Mouse (Mus musculus) frontal cortex, postnatal 14 days (tissue): ENCODE measurements around the gene Gjb1.
"Not testable (repeated sequence)": the region's sequence is repeated elsewhere in the genome, so short reads cannot be mapped to it uniquely, and the experiment has no call there.

Source experiments
- DNase-seq, 2 experiments: peaks; one replicate each; pipeline ENCODE4 v3.0.0; 2022; ENCODE audit warnings: low spot score in 2 of 2

Gjb1 gene

DNA sequence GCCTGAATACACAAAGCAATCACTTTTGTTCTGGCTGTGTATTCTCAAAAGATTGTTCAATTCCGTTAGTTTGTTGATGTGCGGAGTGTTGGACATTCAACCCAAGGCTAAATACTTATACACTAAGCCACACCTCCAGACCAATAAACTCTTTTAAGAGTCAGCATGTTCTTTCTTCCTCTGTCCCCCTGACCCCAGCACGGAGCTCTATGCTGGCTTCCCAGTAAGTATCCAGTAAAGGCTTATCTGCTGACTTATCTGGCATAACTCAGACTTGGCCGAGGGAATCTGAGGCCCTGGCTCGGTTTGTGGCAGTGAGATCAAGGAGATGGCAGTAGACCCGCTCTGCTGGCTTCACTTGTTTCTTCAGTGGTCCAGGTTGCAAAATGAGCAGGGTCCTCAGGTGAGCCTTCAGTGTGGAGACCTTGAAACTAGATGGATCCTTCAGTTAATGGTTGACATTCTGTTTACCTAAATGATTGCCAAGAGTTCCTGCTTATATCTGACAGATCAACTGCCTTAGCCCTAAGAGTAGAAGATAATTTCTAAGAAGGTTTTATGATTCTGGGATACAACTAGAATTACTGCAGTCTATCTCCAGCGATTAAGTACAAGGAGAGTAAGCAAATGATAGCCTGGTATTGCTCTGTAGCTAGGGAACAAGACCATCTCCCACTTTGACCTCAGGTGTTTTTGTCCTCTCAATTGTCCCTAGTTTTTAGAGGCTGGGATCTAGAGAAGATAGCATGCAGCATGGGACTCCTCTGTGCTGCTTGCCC, at the start of gene Gjb1:
Gjb1 (plus strand) TSS at position 189 of the 779 bp plus-strand sequence.
- DNase-seq, result no peak

DNA sequence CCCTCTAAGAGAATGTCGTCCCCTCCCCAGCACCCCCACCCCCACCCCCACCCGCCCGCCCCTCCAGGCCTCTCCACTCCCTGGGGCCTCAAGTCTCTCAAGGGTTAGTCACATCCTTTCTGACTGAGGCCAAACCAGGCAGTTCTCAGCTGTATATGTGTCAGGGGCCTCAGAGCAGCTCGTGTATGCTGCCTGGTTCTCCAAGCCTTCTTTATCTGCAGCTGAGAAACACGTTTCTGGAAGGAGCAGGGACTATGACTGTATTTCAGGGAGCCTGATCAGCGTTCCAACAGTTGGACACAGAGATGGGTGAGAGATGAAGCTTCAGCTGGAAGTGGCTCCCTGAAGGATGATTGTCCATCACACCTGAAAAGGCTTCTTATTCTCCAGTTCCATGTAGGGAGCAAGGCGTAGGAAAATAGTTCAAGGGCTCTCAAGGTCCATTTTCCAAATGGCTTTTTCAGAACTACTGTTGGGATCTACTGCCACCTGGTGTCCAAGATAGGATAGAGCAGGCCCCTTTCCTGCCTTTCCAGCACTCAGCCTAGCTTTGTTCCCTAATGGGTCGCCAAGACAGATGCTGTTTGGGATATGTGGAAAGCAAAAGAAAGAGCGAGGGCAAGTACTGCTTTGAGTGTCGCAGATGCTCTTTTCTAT, 46.7 kb upstream of the Gjb1 start:
- DNase-seq, result peak in 1 of 2 experiments; percentile 59

DNA sequence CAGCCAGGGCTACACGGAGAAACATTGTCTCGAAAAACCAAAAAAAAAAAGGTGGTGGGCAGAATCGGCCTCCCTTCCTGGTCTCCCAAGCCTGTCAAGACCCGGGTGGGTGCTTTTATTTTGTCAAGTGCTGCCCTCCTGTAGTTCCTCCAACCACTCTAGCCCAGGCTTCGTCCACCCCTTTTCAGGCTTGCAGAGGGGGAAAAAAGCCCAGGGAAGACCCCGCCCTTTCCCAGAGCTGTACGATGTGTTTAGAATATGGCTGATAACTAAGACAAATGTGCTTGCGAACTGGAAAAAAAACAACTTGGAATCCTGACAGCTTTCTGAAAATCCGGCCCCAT, 44.2 kb upstream of the Gjb1 start:
- DNase-seq, result no peak

DNA sequence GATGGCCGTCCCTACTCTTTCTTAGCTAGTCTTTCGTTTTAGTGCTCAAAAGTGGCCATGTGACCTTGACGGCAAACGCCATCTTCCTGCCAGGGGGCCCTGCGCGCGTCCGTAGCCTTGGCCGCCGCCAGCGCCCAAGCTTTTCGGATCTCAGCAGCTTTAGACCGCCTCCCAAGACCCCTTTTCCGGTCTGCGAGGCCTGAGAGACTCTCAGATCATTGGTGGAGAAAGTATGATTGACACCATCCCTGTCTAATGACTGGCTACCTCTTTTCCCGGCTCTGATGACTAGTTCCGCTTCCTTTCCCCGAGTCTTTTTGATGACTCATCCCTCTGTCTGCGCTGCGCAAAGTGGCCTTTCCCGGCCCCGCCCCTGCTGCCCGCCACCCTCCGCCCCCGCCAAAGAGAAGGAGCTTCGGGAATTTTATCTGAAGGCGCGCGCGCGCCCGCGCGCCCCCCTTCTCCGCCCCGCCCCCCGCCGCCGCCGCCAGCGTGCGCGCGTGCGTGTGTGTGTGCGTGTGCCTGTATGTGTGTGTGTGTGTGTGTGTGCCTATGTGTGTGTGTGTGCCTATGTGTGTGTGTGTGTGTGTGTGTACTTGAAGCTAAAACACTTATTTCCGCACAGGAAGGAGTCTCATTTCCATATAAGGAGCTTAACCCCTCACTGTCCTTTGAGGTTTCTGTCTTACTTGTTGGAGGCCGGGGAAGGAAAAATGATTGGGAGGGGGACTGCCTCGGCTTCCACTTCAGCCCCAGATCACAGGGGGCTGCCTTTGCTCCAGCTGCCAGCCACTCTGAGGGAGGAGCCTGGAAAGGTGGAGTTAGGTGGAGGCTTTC, 43.6 kb upstream of the Gjb1 start:
- peak; percentile 77 to 85 for DNase-seq

DNA sequence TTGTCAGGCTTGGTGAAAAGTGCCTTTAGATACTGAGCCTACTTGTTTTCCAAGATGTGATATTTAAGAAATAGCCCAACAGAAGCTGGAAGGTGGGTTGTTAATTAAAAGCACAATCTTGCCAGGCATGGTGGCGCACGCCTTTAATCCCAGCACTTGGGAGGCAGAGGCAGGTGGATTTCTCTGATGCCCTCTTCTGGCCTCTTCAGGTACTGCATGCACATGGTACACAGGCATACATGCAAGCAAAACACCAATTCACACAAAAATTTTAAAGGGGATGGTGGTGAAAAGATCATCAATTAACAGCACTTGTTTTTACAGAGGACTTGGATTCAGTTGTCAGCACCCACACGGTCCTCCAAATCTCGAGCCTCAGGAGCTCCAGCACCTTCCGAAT, 41.6 kb upstream of the Gjb1 start:
- DNase-seq, result no peak

DNA sequence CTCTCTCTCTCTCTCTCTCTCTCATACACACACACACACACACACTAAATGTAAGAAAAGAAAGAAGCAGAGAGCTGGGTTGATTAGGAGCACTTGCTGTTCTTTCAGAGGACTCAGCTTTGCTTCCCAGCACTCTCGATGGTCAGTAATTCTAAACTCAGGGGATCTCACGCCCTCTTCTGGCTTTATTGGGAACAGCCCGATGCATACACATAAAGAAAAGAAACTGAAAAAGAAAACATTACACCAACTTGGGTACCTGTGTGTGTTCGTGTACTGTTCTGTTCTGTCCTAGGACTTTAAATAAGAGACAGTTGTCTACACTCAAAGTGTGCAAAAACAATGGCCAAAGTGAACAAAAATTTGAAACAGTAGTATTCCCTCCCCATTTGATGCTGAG, 37.5 kb upstream of the Gjb1 start:
- DNase-seq, result no peak

DNA sequence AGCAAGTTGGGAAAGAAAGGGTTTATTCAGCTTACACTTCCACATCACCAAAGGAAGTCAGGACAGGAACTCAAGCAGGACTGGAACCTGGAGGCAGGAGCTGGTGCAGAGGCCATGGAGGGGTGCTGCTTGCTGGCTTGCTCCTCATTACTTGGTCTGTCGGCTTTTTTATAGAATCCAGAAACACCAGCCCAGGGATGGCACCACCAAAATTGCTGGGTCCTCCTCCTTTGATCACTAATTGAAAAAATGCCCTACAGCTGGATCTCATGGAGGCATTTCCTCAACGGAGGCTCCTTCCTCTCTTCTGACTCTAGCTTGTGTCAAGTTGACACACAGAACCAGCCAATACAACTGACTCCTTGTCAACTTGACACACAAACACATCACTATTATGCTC, 33.3 kb upstream of the Gjb1 start:
- not testable (repeated sequence) for DNase-seq

DNA sequence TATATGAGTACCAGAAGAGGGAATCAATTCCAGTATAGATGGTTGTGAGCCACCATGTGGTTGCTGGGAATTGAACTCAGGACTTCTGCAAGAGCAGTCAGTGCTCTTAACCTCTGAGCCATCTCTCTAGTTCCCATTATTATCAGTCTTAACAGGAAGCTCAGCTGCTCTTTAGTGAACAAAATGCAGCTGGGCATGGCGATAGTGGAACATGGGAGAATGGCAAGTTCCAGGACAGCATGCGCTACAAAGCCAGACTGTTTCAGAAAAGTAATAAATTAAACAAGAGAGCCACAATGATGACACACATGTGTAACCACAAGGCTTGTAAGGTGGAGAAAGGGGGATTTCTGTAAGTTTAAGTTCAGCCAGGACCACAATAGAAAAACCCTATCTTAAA, 30.7 kb upstream of the Gjb1 start:
- no peak for DNase-seq

DNA sequence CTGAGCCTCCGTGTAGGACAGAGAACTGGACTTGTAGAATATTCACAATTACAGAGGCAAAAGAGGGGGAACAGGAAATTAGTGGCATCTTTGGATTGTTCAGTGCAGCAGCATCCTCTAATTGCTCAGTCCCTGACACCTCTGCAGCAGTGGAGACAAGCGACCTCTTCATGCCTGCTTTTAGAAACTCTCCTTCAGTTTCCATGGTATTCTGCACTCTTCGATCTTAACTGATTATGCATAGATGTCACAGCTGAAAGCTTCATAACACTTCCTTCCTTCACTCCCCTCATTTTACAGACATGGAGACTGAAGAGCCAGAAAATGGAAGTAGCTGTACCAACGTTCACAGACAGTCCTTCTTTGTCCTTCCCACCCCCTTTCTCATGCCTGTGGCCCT, 29.7 kb upstream of the Gjb1 start:
- no peak for DNase-seq

DNA sequence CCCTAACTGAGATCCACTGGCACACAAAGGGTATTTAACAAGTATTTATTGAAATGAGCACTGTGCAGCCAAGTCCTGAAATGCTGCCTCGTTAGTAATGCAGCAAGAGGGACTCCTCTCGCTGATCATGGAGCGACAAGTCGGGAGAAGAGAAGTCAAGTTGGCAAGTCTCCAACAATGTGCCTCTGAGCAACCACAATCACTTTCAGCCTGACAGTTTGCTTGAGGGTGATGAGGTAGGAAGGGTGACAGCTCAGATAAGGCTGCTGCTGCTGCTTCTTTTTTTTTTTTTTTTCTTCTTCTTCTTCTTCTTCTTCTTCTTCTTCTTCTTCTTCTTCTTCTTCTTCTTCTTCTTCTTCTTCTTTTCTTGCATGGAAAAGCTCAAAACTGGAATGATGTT, 25.0 kb upstream of the Gjb1 start:
- DNase-seq, result no peak

DNA sequence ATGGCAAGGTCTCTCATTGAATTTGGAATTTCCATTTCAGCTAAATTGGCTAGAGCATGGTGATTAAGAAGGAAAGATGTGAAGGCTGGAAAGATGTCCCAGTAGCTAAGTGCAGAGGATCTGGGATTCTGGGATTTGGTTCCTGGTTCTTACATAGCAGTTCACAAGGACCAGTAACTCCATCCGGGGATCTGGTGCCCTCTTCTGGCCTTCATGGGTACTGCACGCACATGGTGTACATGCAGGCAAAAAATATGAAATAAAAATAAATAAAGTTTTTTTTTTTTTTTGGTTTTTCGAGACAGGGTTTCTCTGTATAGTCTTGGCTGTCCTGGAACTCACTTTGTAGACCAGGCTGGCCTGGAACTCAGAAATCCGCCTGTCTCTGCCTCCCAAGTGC, 17.3 kb upstream of the Gjb1 start:
- not testable (repeated sequence) for DNase-seq

DNA sequence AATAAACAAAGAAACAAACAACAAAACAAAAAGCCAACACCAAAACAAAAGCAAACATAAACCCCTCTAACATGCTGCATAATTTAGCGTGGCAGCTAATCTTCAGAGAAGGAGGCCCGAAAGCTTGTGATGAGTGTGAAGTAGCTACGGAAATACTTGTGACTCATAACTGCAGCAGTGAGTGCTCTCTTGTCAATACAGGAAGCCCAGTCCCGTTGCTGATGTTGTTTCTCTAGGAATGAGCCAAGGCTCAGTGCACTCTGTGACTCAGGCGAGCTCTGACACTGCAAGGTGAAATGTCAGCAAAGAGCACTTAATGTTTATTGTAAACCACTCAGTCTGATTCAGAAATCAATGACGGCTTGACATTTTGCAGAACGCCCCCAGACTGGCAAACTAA, 7.2 kb upstream of the Gjb1 start:
- DNase-seq, result no peak

DNA sequence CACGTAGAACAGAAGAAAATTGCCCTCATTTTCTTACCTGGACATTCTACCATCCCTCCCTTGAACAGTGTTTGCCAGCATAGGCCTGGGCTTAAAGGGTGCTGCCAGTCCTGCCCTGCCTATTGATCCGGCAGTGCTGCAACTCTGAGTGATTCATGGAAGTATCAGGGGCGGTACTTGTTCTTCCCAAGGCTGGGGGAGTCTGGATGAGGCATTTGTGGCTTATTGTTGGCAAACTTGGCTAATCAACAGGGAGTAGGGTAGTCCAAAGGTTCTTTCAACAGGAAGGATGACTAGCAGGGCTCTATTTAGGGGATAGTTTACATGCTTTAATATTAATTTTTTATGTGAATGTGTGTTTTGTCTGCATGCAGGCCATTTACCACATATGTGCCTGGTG, 5.6 kb upstream of the Gjb1 start:
- no peak for DNase-seq

DNA sequence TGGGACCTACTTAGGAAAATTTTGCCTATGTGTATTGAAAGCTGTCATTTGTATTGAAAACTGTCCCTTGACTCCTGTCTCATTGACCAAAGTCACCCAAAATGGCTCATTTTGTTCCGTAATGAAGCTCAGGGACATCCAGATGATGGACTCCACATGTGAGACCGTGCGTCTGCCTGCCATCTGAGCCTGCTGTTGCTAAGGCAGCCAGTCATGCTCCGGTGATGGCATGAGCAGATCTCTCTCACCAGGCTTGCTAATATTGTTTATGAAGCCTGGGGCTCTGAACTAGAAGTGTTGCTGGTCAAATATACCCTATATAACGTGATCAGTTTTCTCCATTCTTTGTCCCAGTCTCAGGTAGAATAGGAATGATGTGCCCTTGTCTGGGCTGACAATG, 3.2 kb upstream of the Gjb1 start:
- no peak for DNase-seq

DNA sequence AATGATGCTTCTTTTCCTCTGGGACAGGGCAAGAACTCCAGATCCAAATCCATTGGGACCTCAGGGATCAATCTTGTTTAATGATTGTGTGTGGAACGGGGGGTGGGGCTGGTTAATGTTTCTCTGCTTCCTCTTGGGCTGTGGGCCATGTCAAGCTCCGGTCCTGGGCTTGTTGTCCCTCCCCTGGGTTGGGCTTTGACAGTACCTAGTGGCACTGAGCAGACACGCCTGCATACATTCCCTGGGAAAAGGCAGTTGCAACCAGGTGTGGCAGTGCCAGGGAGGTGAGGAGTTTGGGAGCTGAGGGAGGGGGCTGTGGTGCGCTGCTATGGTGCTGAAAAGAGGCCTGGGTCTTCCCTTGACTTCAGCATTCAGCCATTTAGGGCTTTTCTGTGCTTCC, 898 bp downstream of the Gjb1 start:
- DNase-seq, result no peak

DNA sequence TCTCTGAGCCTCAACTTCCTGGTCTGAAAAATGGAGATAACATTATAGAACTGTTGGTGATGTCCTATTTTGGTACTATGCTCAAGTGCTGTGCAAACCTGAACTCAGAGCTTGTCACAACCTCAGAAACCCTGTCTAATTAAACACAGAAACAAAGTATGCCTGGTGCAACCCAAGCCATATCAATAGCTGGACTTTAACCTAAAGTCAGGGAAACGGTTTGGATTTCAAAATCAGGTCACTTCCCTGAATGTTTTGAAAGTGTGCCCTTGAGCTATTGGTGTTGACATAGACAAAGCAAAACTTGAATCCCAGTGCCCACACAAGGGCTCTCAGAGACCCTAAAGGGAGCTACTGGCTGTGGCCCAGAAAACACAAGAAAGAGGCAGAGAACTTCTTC, 3.6 kb downstream of the Gjb1 start:
- no peak for DNase-seq

DNA sequence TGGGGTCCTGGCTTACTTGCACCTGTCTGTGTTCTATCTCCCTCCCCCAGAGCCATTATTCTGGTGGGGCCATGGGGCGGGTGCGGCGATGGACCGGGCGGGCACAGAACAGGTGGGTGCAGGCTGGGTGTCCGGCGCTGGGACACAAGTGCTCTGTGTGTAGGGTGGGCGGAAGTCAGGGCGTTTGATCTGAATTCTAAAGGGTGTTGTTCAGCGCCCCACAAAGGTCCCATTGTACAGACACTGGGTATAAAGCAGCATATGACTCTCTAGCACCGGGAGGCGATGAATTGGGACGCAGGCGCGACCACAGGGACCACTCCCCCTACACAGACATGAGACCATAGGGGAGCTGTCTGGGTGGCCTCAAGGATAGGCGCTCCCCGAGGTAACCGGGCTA, 7.3 kb downstream of the Gjb1 start:
- no peak for DNase-seq

DNA sequence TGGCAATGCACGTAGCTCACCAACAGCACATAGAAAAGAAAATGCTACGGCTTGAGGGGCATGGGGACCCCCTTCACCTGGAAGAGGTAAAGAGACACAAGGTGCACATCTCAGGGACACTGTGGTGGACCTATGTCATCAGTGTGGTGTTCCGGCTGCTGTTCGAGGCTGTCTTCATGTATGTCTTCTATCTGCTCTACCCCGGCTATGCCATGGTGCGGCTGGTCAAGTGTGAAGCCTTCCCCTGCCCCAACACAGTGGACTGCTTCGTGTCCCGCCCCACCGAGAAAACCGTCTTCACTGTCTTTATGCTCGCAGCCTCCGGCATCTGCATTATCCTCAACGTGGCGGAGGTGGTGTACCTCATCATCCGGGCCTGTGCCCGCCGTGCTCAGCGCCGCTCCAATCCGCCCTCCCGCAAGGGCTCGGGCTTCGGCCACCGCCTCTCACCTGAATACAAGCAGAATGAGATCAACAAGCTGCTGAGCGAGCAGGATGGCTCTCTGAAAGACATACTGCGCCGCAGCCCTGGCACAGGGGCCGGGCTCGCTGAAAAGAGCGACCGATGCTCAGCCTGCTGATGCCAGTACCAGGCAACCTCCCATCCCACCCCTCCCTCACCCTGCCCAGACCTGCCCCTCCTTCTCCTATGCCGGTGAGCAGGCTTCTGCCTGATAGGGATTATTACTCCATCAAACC, 8.4 kb downstream of the Gjb1 start:
- DNase-seq, result no peak

DNA sequence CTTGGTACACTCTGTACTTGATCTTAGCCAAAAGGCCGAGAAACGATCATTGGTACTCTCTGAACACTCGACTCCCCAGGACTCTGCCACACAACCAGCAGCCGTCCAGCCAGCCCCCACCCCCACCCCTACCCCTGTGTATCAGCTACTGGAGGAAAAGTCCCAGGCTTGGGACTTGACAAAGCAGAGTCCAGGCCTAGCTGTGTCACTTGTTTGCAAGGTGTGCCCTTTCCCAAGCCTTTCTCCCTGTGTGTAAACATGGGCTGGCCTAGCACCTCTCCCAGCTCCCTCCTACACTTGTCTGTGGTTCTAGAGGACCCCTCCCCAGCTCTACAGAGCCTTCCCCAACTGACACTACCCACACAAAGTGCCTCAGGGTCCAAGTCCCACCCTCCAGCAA, 10.0 kb downstream of the Gjb1 start:
- no peak for DNase-seq

DNA sequence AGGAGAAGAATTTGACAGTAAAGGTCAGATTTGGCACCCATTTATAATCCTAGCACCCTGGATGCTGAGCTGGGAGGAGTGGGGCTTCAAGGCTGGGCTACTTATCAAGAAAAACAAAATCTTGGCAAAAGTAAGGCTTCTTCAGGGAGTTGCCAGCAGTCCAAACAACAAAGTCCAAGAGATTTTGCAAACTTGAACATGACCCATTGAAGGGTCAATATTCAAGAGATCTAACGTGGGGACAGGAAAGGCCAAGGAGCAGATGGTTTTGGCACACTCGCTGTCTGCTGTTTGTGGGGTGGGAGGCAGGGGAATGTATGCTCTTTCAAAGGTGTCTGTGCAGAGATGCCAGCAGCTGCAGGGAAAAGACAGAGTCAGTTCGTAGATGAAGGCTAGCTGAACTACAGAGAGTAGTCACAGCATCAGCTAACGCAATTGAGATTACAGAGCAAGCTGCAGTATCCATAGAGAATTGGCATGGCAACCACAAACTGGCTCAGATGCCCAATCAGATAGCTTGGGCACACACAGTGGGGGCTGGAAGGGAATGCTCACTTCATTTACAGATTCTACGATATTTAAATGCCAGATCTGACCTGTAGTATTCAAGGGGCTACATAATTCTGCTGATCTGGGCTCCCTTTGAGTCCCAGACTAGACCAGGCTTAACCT, 12.8 kb downstream of the Gjb1 start:
- no peak for DNase-seq

DNA sequence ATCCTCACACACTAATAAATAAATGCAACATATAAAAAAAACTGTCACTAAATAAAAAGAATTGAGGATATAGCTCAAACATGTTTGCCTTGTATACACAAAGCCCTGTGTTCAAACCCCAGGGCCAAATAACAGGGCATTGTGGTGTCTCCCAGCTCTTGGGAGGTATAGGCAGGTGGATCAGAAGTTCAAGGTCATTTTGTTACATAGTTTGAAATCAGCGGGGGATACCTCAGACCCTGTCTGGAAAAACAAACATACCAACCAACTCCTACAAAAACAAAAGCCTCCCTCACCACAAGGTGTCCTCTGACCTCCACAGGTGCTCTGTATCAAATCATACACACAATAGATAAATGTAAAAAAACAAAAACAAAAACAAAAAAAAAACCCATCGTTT, 18.2 kb downstream of the Gjb1 start:
- no peak for DNase-seq

DNA sequence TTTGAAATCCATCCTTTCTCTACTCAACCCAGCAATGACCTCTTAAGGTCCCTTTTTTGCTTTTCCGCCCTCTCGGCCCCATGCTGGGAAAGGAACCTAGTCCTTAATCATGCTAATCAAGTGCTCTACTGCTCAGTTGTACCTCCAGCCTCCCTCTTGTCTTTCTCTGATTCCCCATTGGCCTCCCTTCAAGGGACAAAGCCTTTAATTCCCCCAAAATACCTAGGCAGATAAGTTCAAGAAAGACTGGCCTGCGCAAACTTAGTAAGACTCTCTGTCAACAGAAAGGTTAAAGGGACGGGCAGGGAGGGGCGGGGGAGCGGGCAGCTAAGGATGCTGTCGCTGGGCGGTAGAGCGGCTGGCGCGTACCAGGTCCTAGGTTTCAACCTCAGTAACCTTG, 20.3 kb downstream of the Gjb1 start:
- DNase-seq, result no peak
